30 mouse cellular contexts compared by ENCODE assay signal in the genomic region with DNA sequence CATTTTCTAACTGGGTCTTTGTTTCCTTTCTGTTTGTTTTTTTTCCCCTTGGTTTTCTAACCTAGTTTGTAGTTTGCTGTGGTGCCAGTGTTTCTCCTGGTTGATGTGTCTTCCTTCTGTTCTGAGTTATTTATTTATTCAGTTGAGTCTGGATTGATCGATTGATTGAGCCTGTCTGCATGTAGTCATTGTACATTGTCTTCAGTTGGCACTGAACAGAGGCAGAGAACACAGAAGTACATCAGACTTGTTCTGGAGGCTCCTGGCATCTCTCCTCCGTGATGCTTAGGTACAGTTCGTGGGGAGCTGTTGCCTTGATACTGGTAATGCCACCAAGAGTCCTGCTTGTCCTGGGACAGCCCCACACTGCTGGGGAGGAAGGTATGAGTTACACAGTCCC. TPM values are rescaled to one million over a fixed set of nuclear protein-coding genes. Genes with fewer than 3 reads are reported as not detected.
DNase-seq lines count a peak whose midpoint lies in the region; ATAC-seq and TF ChIP-seq lines count a peak whose summit lies in the region.
"Had no signal": no experiment of that assay in that cellular context is flagged by ENCODE, and none has a peak within 500 bp of the region (broad histone marks: within the 10 kb centered on the region; RNA-seq: fewer than 3 reads in every experiment).

No protein-coding gene starts in this region.

- no peak for ATAC-seq in liver, embryonic 13.5 days (ENCODE audit: low read depth)
- ATAC-seq in stomach, postnatal 0 days (ENCODE audit: low FRiP score, low TSS enrichment), result no peak
- no peak for ATAC-seq in granulocyte monocyte progenitor cell, adult 5-6 weeks (replicated peaks; ENCODE audit: poor library complexity, severe bottlenecking)
- ATAC-seq in lung, postnatal 0 days, result no peak
- ATAC-seq: CD4-positive, CD25-positive, alpha-beta regulatory T cell, adult 4 months; forebrain, embryonic 16.5 days; hindbrain, postnatal 0 days had no signal

- in situ Hi-C loops in ES-E14 (cut with MboI; ENCODE audit: low sequenced_read_pairs in 2 of 2, unreplicated experiment in 2 of 2), result no loop called here

- H3K4me1 ChIP-seq in ES-E14 (ENCODE audit: control insufficient read depth in 2 of 2, insufficient read depth in 2 of 2, low read length in 2 of 2, poor library complexity in 1 of 2), result peaks cover 29 to 36% of the 10 kb centered on the region in 2 experiments
- H3K4me1 ChIP-seq in liver, embryonic 13.5 days (replicated peaks), result peaks cover 63% of the 10 kb centered on the region
- peaks cover 6% of the 10 kb centered on the region for H3K4me1 ChIP-seq in stomach, postnatal 0 days (replicated peaks; ENCODE audit: control insufficient read depth, insufficient read depth)
- peaks cover 19% of the 10 kb centered on the region for H3K4me1 ChIP-seq in lung, postnatal 0 days (ENCODE audit: insufficient read depth, low read depth, low read length)

- H3K4me3 ChIP-seq in layer of hippocampus, adult 2 months, result no peak overlapping the region
- H3K4me3 ChIP-seq in ES-E14 (ENCODE audit: insufficient read depth in 1 of 2, low read depth in 1 of 2, low read length in 2 of 2, poor library complexity in 1 of 2, severe bottlenecking in 1 of 2), result no peak overlapping the region
- no peak overlapping the region for H3K4me3 ChIP-seq in liver, embryonic 13.5 days (replicated peaks)
- H3K4me3 ChIP-seq in stomach, postnatal 0 days (ENCODE audit: low read depth, low read length), result no peak overlapping the region
- H3K4me3 ChIP-seq in lung, postnatal 0 days (ENCODE audit: low read depth, low read length), result no peak overlapping the region
- H3K4me3 ChIP-seq: embryonic facial prominence, embryonic 13.5 days; forebrain, embryonic 10.5 days; kidney, embryonic 15.5 days; megakaryocyte, embryonic 14.5 days; midbrain, embryonic 12.5 days; myocyte; neural tube, embryonic 12.5 days had no signal

- no peaks in the 10 kb centered on the region for H3K9me3 ChIP-seq in ES-E14 (ENCODE audit: control insufficient read depth, insufficient read depth, low read depth, low read length)
- H3K9me3 ChIP-seq in liver, embryonic 13.5 days (replicated peaks), result no peaks in the 10 kb centered on the region
- H3K9me3 ChIP-seq in stomach, postnatal 0 days (ENCODE audit: control insufficient read depth, low read length), result no peaks in the 10 kb centered on the region
- no peaks in the 10 kb centered on the region for H3K9me3 ChIP-seq in lung, postnatal 0 days (ENCODE audit: low read length)
- H3K9me3 ChIP-seq: embryonic facial prominence, embryonic 13.5 days; forebrain, embryonic 10.5 days; G1E; kidney, embryonic 15.5 days; megakaryocyte, embryonic 14.5 days; midbrain, embryonic 12.5 days; neural tube, embryonic 12.5 days had no signal

- 69% methylated on average over 3 of the region's 3 CpGs for WGBS in liver, embryonic 13.5 days (ENCODE audit: insufficient replicate concordance)
- WGBS in stomach, postnatal 0 days, result 86% methylated on average over 3 of the region's 3 CpGs
- WGBS in lung, postnatal 0 days, result 86% methylated on average over 3 of the region's 3 CpGs

- H3K9ac ChIP-seq in ES-E14 (ENCODE audit: insufficient read depth, low read depth, low read length, poor library complexity, severe bottlenecking), result peak overlapping the region; percentile 46; the same call in 1 of the 2 replicates
- H3K9ac ChIP-seq in liver, embryonic 13.5 days, result no peak overlapping the region
- no peak overlapping the region for H3K9ac ChIP-seq in stomach, postnatal 0 days (ENCODE audit: low read length)
- no peak overlapping the region for H3K9ac ChIP-seq in lung, postnatal 0 days (replicated peaks; ENCODE audit: low read depth)
- H3K9ac ChIP-seq: embryonic facial prominence, embryonic 13.5 days; kidney, embryonic 15.5 days; liver, embryonic 14.5 days; midbrain, embryonic 12.5 days; neural tube, embryonic 12.5 days had no signal

- no peak for TF ChIP-seq CTCF in layer of hippocampus, adult 2 months (conservative IDR thresholded peaks at IDR 0.05)
- no peak for TF ChIP-seq CTCF in stomach, postnatal 0 days (IDR thresholded peaks at IDR 0.05; ENCODE audit: low read depth)
- no peak for TF ChIP-seq CTCF in lung, postnatal 0 days (IDR thresholded peaks at IDR 0.05)

- H3K27me3 ChIP-seq in liver, embryonic 13.5 days, result no peaks in the 10 kb centered on the region
- H3K27me3 ChIP-seq in stomach, postnatal 0 days (ENCODE audit: control insufficient read depth, insufficient read depth, low read length), result no peaks in the 10 kb centered on the region
- no peaks in the 10 kb centered on the region for H3K27me3 ChIP-seq in lung, postnatal 0 days (replicated peaks; ENCODE audit: insufficient read depth, low read length)
- H3K27me3 ChIP-seq: embryonic facial prominence, embryonic 13.5 days; kidney, embryonic 15.5 days; megakaryocyte, embryonic 14.5 days; midbrain, embryonic 12.5 days; neural tube, embryonic 12.5 days had no signal

- peak overlapping the region; percentile 58 for H3K27ac ChIP-seq in layer of hippocampus, adult 2 months
- no peak overlapping the region for H3K27ac ChIP-seq in ES-E14 (ENCODE audit: insufficient read depth, low read depth, low read length, poor library complexity, severe bottlenecking)
- H3K27ac ChIP-seq in liver, embryonic 13.5 days, result peak overlapping the region; percentile 72
- peak overlapping the region; percentile 40; the same call in 1 of the 2 replicates for H3K27ac ChIP-seq in stomach, postnatal 0 days (replicated peaks)
- H3K27ac ChIP-seq in lung, postnatal 0 days (ENCODE audit: low read length), result no peak overlapping the region
- H3K27ac ChIP-seq: embryonic facial prominence, embryonic 13.5 days; forebrain, embryonic 10.5 days; hindbrain, postnatal 0 days; kidney, embryonic 15.5 days; midbrain, embryonic 12.5 days; neural tube, embryonic 12.5 days had no signal

- DNase-seq in layer of hippocampus, adult 2 months (ENCODE audit: low spot score in 2 of 2), result no peak
- DNase-seq in layer of hippocampus, postnatal 25 days (ENCODE audit: extremely low spot score in 1 of 2, low spot score in 1 of 2), result no peak
- DNase-seq in ES-E14 (ENCODE audit: low read depth, low spot score), result no peak
- DNase-seq in liver, embryonic 13.5 days, result no peak
- no peak for DNase-seq in stomach, postnatal 0 days (ENCODE audit: low spot score)
- DNase-seq in lung, postnatal 0 days (ENCODE audit: low spot score), result no peak
- DNase-seq: adrenal gland, adult 8-10 months; cerebellum, adult 8-10 months; cerebellum, postnatal 25 days; embryo, embryonic 11 days; kidney, adult 11 months; kidney, postnatal 36 days; lung, postnatal 4 days; right cerebral cortex, adult 18-20 months; right cerebral cortex, postnatal 4 days; thymus, postnatal 4 days had no signal

- peaks cover 52% of the 10 kb centered on the region for H3K36me3 ChIP-seq in ES-E14 (ENCODE audit: control insufficient read depth, insufficient read depth, low read length, poor library complexity, severe bottlenecking)
- H3K36me3 ChIP-seq in liver, embryonic 13.5 days, result peaks cover 31% of the 10 kb centered on the region; the same call in 1 of the 2 replicates
- peaks cover 12% of the 10 kb centered on the region; the same call in 1 of the 2 replicates for H3K36me3 ChIP-seq in stomach, postnatal 0 days (ENCODE audit: control insufficient read depth, insufficient read depth, low read length)
- H3K36me3 ChIP-seq in lung, postnatal 0 days (ENCODE audit: insufficient read depth, low read length), result peaks cover 19% of the 10 kb centered on the region

- H3K4me2 ChIP-seq in liver, embryonic 13.5 days, result no peak overlapping the region
- no peak overlapping the region for H3K4me2 ChIP-seq in stomach, postnatal 0 days (replicated peaks; ENCODE audit: low read depth)
- no peak overlapping the region for H3K4me2 ChIP-seq in lung, postnatal 0 days (replicated peaks; ENCODE audit: low read depth, low read length)
- H3K4me2 ChIP-seq: embryonic facial prominence, embryonic 13.5 days; kidney, embryonic 15.5 days; midbrain, embryonic 12.5 days; neural tube, embryonic 12.5 days had no signal

- no peak for TF ChIP-seq EP300 in stomach, postnatal 0 days (optimal IDR thresholded peaks at IDR 0.05)
- TF ChIP-seq EP300 in lung, postnatal 0 days (IDR thresholded peaks at IDR 0.05), result no peak

RNA-seq across cellular contexts. Expression of a gene that starts 7.7 kb away (rescaled TPM):
- total RNA-seq in layer of hippocampus, adult 2 months (2021), result 100 to 1,000 TPM; 262 to 264 TPM
- total RNA-seq in layer of hippocampus, postnatal 25 days (2021), result 100 to 1,000 TPM; 264 to 285 TPM
- total RNA-seq in ES-E14 (2012; rRNA removed), result 76.7 and 84.5 TPM in 2 replicates
- polyA plus RNA-seq in liver, embryonic 13.5 days (2015; fragmentation: Nextera tagmentation; extraction: Ambion mirVana), result 19.4 and 19.8 TPM in 2 replicates
- polyA plus RNA-seq in stomach, postnatal 0 days (2015; fragmentation: Nextera tagmentation; extraction: Ambion mirVana), result 50.0 and 50.3 TPM in 2 replicates
- total RNA-seq in granulocyte monocyte progenitor cell, adult 5-6 weeks (2014; fragmentation: Nextera tagmentation), result 12.4 and 13.1 TPM in 2 replicates
- total RNA-seq in granulocyte monocyte progenitor cell, adult 5-6 weeks (2017), result 7.4 and 15.2 TPM in 2 replicates
- polyA plus RNA-seq in lung, postnatal 0 days (2015; fragmentation: Nextera tagmentation; extraction: Ambion mirVana), result 63.7 and 72.0 TPM in 2 replicates

RNA-seq across cellular contexts. Expression of a gene that starts 24.0 kb away (rescaled TPM):
- 10 to 100 TPM; 13.8 to 18.5 TPM for total RNA-seq in layer of hippocampus, adult 2 months (2021)
- total RNA-seq in layer of hippocampus, postnatal 25 days (2021), result 10 to 100 TPM; 11.6 to 18.9 TPM
- 173 and 188 TPM in 2 replicates for total RNA-seq in ES-E14 (2012; rRNA removed)
- 69.9 and 71.9 TPM in 2 replicates for polyA plus RNA-seq in liver, embryonic 13.5 days (2015; fragmentation: Nextera tagmentation; extraction: Ambion mirVana)
- 26.4 and 28.8 TPM in 2 replicates for polyA plus RNA-seq in stomach, postnatal 0 days (2015; fragmentation: Nextera tagmentation; extraction: Ambion mirVana)
- total RNA-seq in granulocyte monocyte progenitor cell, adult 5-6 weeks (2014; fragmentation: Nextera tagmentation), result 56.5 and 65.6 TPM in 2 replicates
- total RNA-seq in granulocyte monocyte progenitor cell, adult 5-6 weeks (2017), result 57.2 and 65.2 TPM in 2 replicates
- 17.4 and 18.2 TPM in 2 replicates for polyA plus RNA-seq in lung, postnatal 0 days (2015; fragmentation: Nextera tagmentation; extraction: Ambion mirVana)

RNA-seq across cellular contexts. Expression of a gene that starts 45.9 kb away (rescaled TPM):
- 1 to 10 TPM; 1.5 to 2.1 TPM for total RNA-seq in layer of hippocampus, adult 2 months (2021)
- 1 to 10 TPM; 2.0 to 2.6 TPM for total RNA-seq in layer of hippocampus, postnatal 25 days (2021)
- 11.7 and 25.7 TPM in 2 replicates for total RNA-seq in ES-E14 (2012; rRNA removed)
- 1.7 TPM in 2 replicates for polyA plus RNA-seq in liver, embryonic 13.5 days (2015; fragmentation: Nextera tagmentation; extraction: Ambion mirVana)
- 9.9 and 13.0 TPM in 2 replicates for polyA plus RNA-seq in stomach, postnatal 0 days (2015; fragmentation: Nextera tagmentation; extraction: Ambion mirVana)
- total RNA-seq in granulocyte monocyte progenitor cell, adult 5-6 weeks (2014; fragmentation: Nextera tagmentation), result 0.92 and 2.9 TPM in 2 replicates
- total RNA-seq in granulocyte monocyte progenitor cell, adult 5-6 weeks (2017), result 0.56 and 1.5 TPM in 2 replicates
- 19.7 and 23.7 TPM in 2 replicates for polyA plus RNA-seq in lung, postnatal 0 days (2015; fragmentation: Nextera tagmentation; extraction: Ambion mirVana)

RNA-seq across cellular contexts. Expression of a gene that starts 49.0 kb away (rescaled TPM):
- 10 to 100 TPM; 40.3 to 44.6 TPM for total RNA-seq in layer of hippocampus, adult 2 months (2021)
- 10 to 100 TPM; 29.0 to 43.1 TPM for total RNA-seq in layer of hippocampus, postnatal 25 days (2021)
- total RNA-seq in ES-E14 (2012; rRNA removed), result 0.67 and 1.2 TPM in 2 replicates
- polyA plus RNA-seq in liver, embryonic 13.5 days (2015; fragmentation: Nextera tagmentation; extraction: Ambion mirVana), result 0.02 and 0.05 TPM in 2 replicates
- 0.16 and 0.24 TPM in 2 replicates for polyA plus RNA-seq in stomach, postnatal 0 days (2015; fragmentation: Nextera tagmentation; extraction: Ambion mirVana)
- total RNA-seq in granulocyte monocyte progenitor cell, adult 5-6 weeks (2014; fragmentation: Nextera tagmentation), result 0.49 and 2.0 TPM in 2 replicates
- total RNA-seq in granulocyte monocyte progenitor cell, adult 5-6 weeks (2017), result 0.09 and 0.21 TPM in 2 replicates
- 0.04 and 0.08 TPM in 2 replicates for polyA plus RNA-seq in lung, postnatal 0 days (2015; fragmentation: Nextera tagmentation; extraction: Ambion mirVana)
- total RNA-seq: heart, postnatal 25 days had no signal
- polyA plus RNA-seq: G1E had no signal

Comparison
In these comparisons a context has a peak if more than half of its experiments do, and no peak if none do; other contexts are left out.
1. H3K27ac ChIP-seq: peak in layer of hippocampus, adult 2 months (single experiment), liver, embryonic 13.5 days (single experiment) and stomach, postnatal 0 days (single experiment); none in ES-E14 (single experiment) and lung, postnatal 0 days (single experiment).